Mouse (Mus musculus): ENCODE results near the gene Lasp1. TPM values are rescaled to one million over a fixed set of nuclear protein-coding genes. Genes with fewer than 3 reads are reported as not detected.

Lasp1 gene
- total and polyA plus RNA-seq, 3 experiments, result 28.2 to 31.6 (median 31.1) TPM

GRCm38 (mm10) chr11:97802194-97802470, 3.3 kb downstream of the Lasp1 start:
- intact Hi-C loops (cut with DNase I), result no loop called here
- no peak for DNase-seq
- WGBS, result 12% methylated on average over 1 of the region's 1 CpGs
- H3K27ac ChIP-seq, result peak overlapping the region; percentile 99
- no peak for TF ChIP-seq POLR2A (IDR thresholded peaks at IDR 0.05; ENCODE audit: insufficient read depth, low read depth, low read length)
- TF ChIP-seq CTCF (IDR thresholded peaks at IDR 0.05), result no peak
- TF ChIP-seq EP300 (IDR thresholded peaks at IDR 0.05; ENCODE audit: insufficient read depth, low read depth, low read length), result no peak
- no peaks in the 10 kb centered on the region for H3K79me2 ChIP-seq (replicated peaks; ENCODE audit: control insufficient read depth, insufficient read depth, low read length)
- no peak overlapping the region for H3K9ac ChIP-seq (ENCODE audit: low read depth, low read length)
- peaks cover 12% of the 10 kb centered on the region for H3K36me3 ChIP-seq (ENCODE audit: control insufficient read depth, insufficient read depth, low read length)
- H3K4me1 ChIP-seq (ENCODE audit: control insufficient read depth, insufficient read depth, low read length), result peaks cover 32% of the 10 kb centered on the region
- peak overlapping the region; percentile 24; the same call in 1 of the 2 replicates for H3K4me3 ChIP-seq
- no peaks in the 10 kb centered on the region for H3K27me3 ChIP-seq (ENCODE audit: control insufficient read depth, insufficient read depth, low read length)

GRCm38 (mm10) chr11:97802495-97802894, 3.7 kb downstream of the Lasp1 start:
- DNase-seq, result no peak
- TF ChIP-seq EP300 (IDR thresholded peaks at IDR 0.05; ENCODE audit: insufficient read depth, low read depth, low read length) (no peak), POLR2A (IDR thresholded peaks at IDR 0.05; ENCODE audit: insufficient read depth, low read depth, low read length) (no peak), CTCF (IDR thresholded peaks at IDR 0.05) (no peak)
- 46% methylated on average over 6 of the region's 6 CpGs for WGBS
- H3K27ac ChIP-seq, result peak overlapping the region; percentile 99
- no peaks in the 10 kb centered on the region for H3K79me2 ChIP-seq (replicated peaks; ENCODE audit: control insufficient read depth, insufficient read depth, low read length)
- no peak overlapping the region for H3K9ac ChIP-seq (ENCODE audit: low read depth, low read length)
- H3K4me1 ChIP-seq (ENCODE audit: control insufficient read depth, insufficient read depth, low read length), result peaks cover 34% of the 10 kb centered on the region
- peaks cover 12% of the 10 kb centered on the region for H3K36me3 ChIP-seq (ENCODE audit: control insufficient read depth, insufficient read depth, low read length)
- H3K4me3 ChIP-seq, result no peak overlapping the region
- no peaks in the 10 kb centered on the region for H3K27me3 ChIP-seq (ENCODE audit: control insufficient read depth, insufficient read depth, low read length)
- intact Hi-C loops (cut with DNase I), result no loop called here

- no peak for TF ChIP-seq EP300 (IDR thresholded peaks at IDR 0.05; ENCODE audit: insufficient read depth, low read depth, low read length)
- no peak for TF ChIP-seq POLR2A (IDR thresholded peaks at IDR 0.05; ENCODE audit: insufficient read depth, low read depth, low read length)
- TF ChIP-seq CTCF (IDR thresholded peaks at IDR 0.05), result no peak
- Histone ChIP-seq H3K27me3 (ENCODE audit: control insufficient read depth, insufficient read depth, low read length) (no peaks in the 10 kb centered on the region), H3K79me2 (replicated peaks; ENCODE audit: control insufficient read depth, insufficient read depth, low read length) (no peaks in the 10 kb centered on the region), H3K9ac (ENCODE audit: low read depth, low read length) (no peak overlapping the region), H3K36me3 (ENCODE audit: control insufficient read depth, insufficient read depth, low read length) (peaks cover 25% of the 10 kb centered on the region), H3K4me3 (no peak overlapping the region), H3K27ac (peak overlapping the region; percentile 79), H3K4me1 (ENCODE audit: control insufficient read depth, insufficient read depth, low read length) (peaks cover 45% of the 10 kb centered on the region)
- peak in 1 of 2 experiments; percentile 28 for DNase-seq
- WGBS, result 44% methylated on average over 5 of the region's 5 CpGs
- intact Hi-C loops (cut with DNase I), result no loop called here
These were observed 5.0 kb downstream of the Lasp1 start for GRCm38 (mm10) chr11:97803847-97804246.

GRCm38 (mm10) chr11:97804841-97805661, 6.3 kb downstream of the Lasp1 start:
- peak; percentile 47 to 50 for DNase-seq
- H3K79me2 ChIP-seq (replicated peaks; ENCODE audit: control insufficient read depth, insufficient read depth, low read length), result no peaks in the 10 kb centered on the region
- H3K4me3 ChIP-seq, result no peak overlapping the region
- peak overlapping the region; percentile 79 for H3K27ac ChIP-seq
- TF ChIP-seq CTCF (IDR thresholded peaks at IDR 0.05) (no peak), POLR2A (IDR thresholded peaks at IDR 0.05; ENCODE audit: insufficient read depth, low read depth, low read length) (no peak), EP300 (IDR thresholded peaks at IDR 0.05; ENCODE audit: insufficient read depth, low read depth, low read length) (no peak)
- H3K36me3 ChIP-seq (ENCODE audit: control insufficient read depth, insufficient read depth, low read length), result peaks cover 31% of the 10 kb centered on the region
- WGBS, result 12% methylated on average over 9 of the region's 9 CpGs
- H3K9ac ChIP-seq (ENCODE audit: low read depth, low read length), result peak overlapping the region; percentile 39
- intact Hi-C loops (cut with DNase I), result no loop called here
- peaks cover 55% of the 10 kb centered on the region for H3K4me1 ChIP-seq (ENCODE audit: control insufficient read depth, insufficient read depth, low read length)
- H3K27me3 ChIP-seq (ENCODE audit: control insufficient read depth, insufficient read depth, low read length), result no peaks in the 10 kb centered on the region

- peak; percentile 58 to 65 for DNase-seq
- H3K4me1 ChIP-seq (ENCODE audit: control insufficient read depth, insufficient read depth, low read length), result peaks cover 60% of the 10 kb centered on the region
- no peaks in the 10 kb centered on the region for H3K27me3 ChIP-seq (ENCODE audit: control insufficient read depth, insufficient read depth, low read length)
- peak overlapping the region; percentile 79 for H3K27ac ChIP-seq
- H3K79me2 ChIP-seq (replicated peaks; ENCODE audit: control insufficient read depth, insufficient read depth, low read length), result peaks cover 2% of the 10 kb centered on the region; the same call in 1 of the 2 replicates
- H3K9ac ChIP-seq (ENCODE audit: low read depth, low read length), result 0 out of 2 replicates have a peak overlapping the region, but pooled peaks have one; percentile 3
- 31% methylated on average over 15 of the region's 15 CpGs for WGBS
- peak overlapping the region; percentile 27 for H3K4me3 ChIP-seq
- no peak for TF ChIP-seq POLR2A (IDR thresholded peaks at IDR 0.05; ENCODE audit: insufficient read depth, low read depth, low read length)
- 0 out of 2 replicates have a peak, but pooled peaks have one; percentile 61 for TF ChIP-seq EP300 (IDR thresholded peaks at IDR 0.05; ENCODE audit: insufficient read depth, low read depth, low read length)
- H3K36me3 ChIP-seq (ENCODE audit: control insufficient read depth, insufficient read depth, low read length), result peaks cover 33% of the 10 kb centered on the region
- intact Hi-C loops (cut with DNase I), result loop anchor here (2.0 kb wide), 1 partner anchor 15 kb away; no protein-coding TSS in a partner anchor
These were observed 7.1 kb downstream of the Lasp1 start for GRCm38 (mm10) chr11:97805662-97806612.
